Mouse (Mus musculus) embryonic facial prominence, embryonic 15.5 days (tissue): ENCODE measurements around the gene Ric1. TPM values are rescaled to one million over a fixed set of nuclear protein-coding genes. Genes with fewer than 3 reads are reported as not detected.

ENCODE experiments used
- ATAC-seq: fragments of 200-750 bp; cut with Nextera tagmentation; 2 replicates; pipeline ENCODE4 v1.8.0; 2017; ENCODE audit warnings: low read depth, moderate TSS enrichment; ENCODE audit not compliant: insufficient number of reproducible peaks, low FRiP score, low TSS enrichment
- H3K27ac ChIP-seq: fragments of 300-500 bp; sonication (generic); replicated peaks from 2 replicates; pipeline ENCODE4 v1.5.1; 2015; ENCODE audit warnings: mild to moderate bottlenecking, inconsistent platforms
- H3K27me3 ChIP-seq: fragments of 300-500 bp; sonication (generic); 2 replicates; pipeline ENCODE4 v1.6.1; 2015; ENCODE audit warnings: inconsistent platforms
- H3K36me3 ChIP-seq: fragments of 300-500 bp; sonication (generic); 2 replicates; pipeline ENCODE4 v1.6.1; 2015; ENCODE audit warnings: mild to moderate bottlenecking, inconsistent platforms
- H3K4me1 ChIP-seq: fragments of 300-500 bp; sonication (generic); 2 replicates; pipeline ENCODE4 v1.6.1; 2015; ENCODE audit warnings: inconsistent platforms
- H3K4me2 ChIP-seq: fragments of 300-500 bp; sonication (generic); replicated peaks from 2 replicates; pipeline ENCODE4 v1.6.1; 2015; ENCODE audit warnings: mild to moderate bottlenecking, inconsistent platforms
- H3K4me3 ChIP-seq: fragments of 300-500 bp; sonication (generic); replicated peaks from 2 replicates; pipeline ENCODE4 v1.5.1; 2015; ENCODE audit warnings: mild to moderate bottlenecking, inconsistent platforms
- H3K9ac ChIP-seq: fragments of 300-500 bp; sonication (generic); 2 replicates; pipeline ENCODE4 v1.6.1; 2015; ENCODE audit warnings: inconsistent platforms
- H3K9me3 ChIP-seq: fragments of 300-500 bp; sonication (generic); replicated peaks from 2 replicates; pipeline ENCODE4 v1.6.1; 2016; ENCODE audit warnings: inconsistent platforms
- WGBS: fragments of 180-500 bp; shearing (Covaris S2); methylation state at CpG from one replicate; pipeline ENCODE4 v1.1.7; 2015; 5-methylcytosine and 5-hydroxymethylcytosine counted together
- polyA plus RNA-seq: library from polyadenylated mRNA; unstranded; fragments of >200 nt; fragmentation: Nextera tagmentation; extraction: Ambion mirVana; gene quantifications from 2 replicates; pipeline ENCODE4 v1.2.1, GENCODE M21; 2015

Ric1 gene
- polyA plus RNA-seq, 1 experiment from 2014 or later, result 20.3 TPM

- no peak overlapping the region for H3K4me3 ChIP-seq
- no peak overlapping the region for H3K9ac ChIP-seq
- ATAC-seq, result no peak
- 77% methylated on average over 7 of the region's 7 CpGs for WGBS
- H3K4me2 ChIP-seq, result no peak overlapping the region
- no peaks in the 10 kb centered on the region for H3K36me3 ChIP-seq
- no peaks in the 10 kb centered on the region for H3K9me3 ChIP-seq
- peaks cover 6% of the 10 kb centered on the region; the same call in 1 of the 2 replicates for H3K4me1 ChIP-seq
- no peaks in the 10 kb centered on the region for H3K27me3 ChIP-seq
- no peak overlapping the region for H3K27ac ChIP-seq
These were observed 24.2 kb upstream of the Ric1 start for GRCm38 (mm10) chr19:29497874-29498273.

- ATAC-seq, result no peak
- Histone ChIP-seq H3K27me3 (no peaks in the 10 kb centered on the region), H3K4me2 (no peak overlapping the region), H3K4me3 (no peak overlapping the region), H3K36me3 (no peaks in the 10 kb centered on the region), H3K9me3 (no peaks in the 10 kb centered on the region), H3K4me1 (peaks cover 6% of the 10 kb centered on the region; the same call in 1 of the 2 replicates), H3K9ac (no peak overlapping the region), H3K27ac (no peak overlapping the region)
- 69% methylated on average over 6 of the region's 6 CpGs for WGBS
These were observed 23.1 kb upstream of the Ric1 start for GRCm38 (mm10) chr19:29498842-29499456.

- Histone ChIP-seq H3K9me3 (no peaks in the 10 kb centered on the region), H3K4me1 (peaks cover 8% of the 10 kb centered on the region; the same call in 1 of the 2 replicates), H3K4me2 (no peak overlapping the region), H3K27ac (no peak overlapping the region), H3K27me3 (no peaks in the 10 kb centered on the region), H3K36me3 (no peaks in the 10 kb centered on the region), H3K9ac (no peak overlapping the region), H3K4me3 (no peak overlapping the region)
- 81% methylated on average over 1 of the region's 1 CpGs for WGBS
- ATAC-seq, result no peak
These were observed 21.7 kb upstream of the Ric1 start for GRCm38 (mm10) chr19:29500333-29500732.

GRCm38 (mm10) chr19:29501106-29501505 lies 21.0 kb upstream of the Ric1 start:
- no peaks in the 10 kb centered on the region for H3K9me3 ChIP-seq
- peak overlapping the region; percentile 28; the same call in 1 of the 2 replicates for H3K27ac ChIP-seq
- peak; percentile 37; the same call in 1 of the 2 replicates for ATAC-seq
- peak overlapping the region; percentile 27 for H3K4me3 ChIP-seq
- H3K4me2 ChIP-seq, result peak overlapping the region; percentile 46
- 40% methylated on average over 11 of the region's 11 CpGs for WGBS
- peaks cover 9% of the 10 kb centered on the region; the same call in 1 of the 2 replicates for H3K4me1 ChIP-seq
- H3K36me3 ChIP-seq, result no peaks in the 10 kb centered on the region
- no peaks in the 10 kb centered on the region for H3K27me3 ChIP-seq
- no peak overlapping the region for H3K9ac ChIP-seq

GRCm38 (mm10) chr19:29501507-29501906 lies 20.6 kb upstream of the Ric1 start:
- no peaks in the 10 kb centered on the region for H3K27me3 ChIP-seq
- no peaks in the 10 kb centered on the region for H3K9me3 ChIP-seq
- no peaks in the 10 kb centered on the region for H3K36me3 ChIP-seq
- no peak overlapping the region for H3K9ac ChIP-seq
- H3K27ac ChIP-seq, result no peak overlapping the region
- H3K4me2 ChIP-seq, result peak overlapping the region; percentile 46
- 9% methylated on average over 6 of the region's 6 CpGs for WGBS
- H3K4me1 ChIP-seq, result peaks cover 8% of the 10 kb centered on the region; the same call in 1 of the 2 replicates
- peak overlapping the region; percentile 27; the same call in 1 of the 2 replicates for H3K4me3 ChIP-seq
- ATAC-seq, result no peak

GRCm38 (mm10) chr19:29504131-29504530 lies 18.0 kb upstream of the Ric1 start:
- ATAC-seq, result no peak
- Histone ChIP-seq H3K4me2 (no peak overlapping the region), H3K4me1 (peaks cover 8% of the 10 kb centered on the region; the same call in 1 of the 2 replicates), H3K27ac (no peak overlapping the region), H3K9me3 (no peaks in the 10 kb centered on the region), H3K27me3 (no peaks in the 10 kb centered on the region), H3K4me3 (no peak overlapping the region), H3K36me3 (no peaks in the 10 kb centered on the region), H3K9ac (no peak overlapping the region)
- WGBS, result 88% methylated on average over 2 of the region's 2 CpGs

GRCm38 (mm10) chr19:29505617-29506016 lies 16.5 kb upstream of the Ric1 start:
- Histone ChIP-seq H3K9ac (no peak overlapping the region), H3K4me1 (peaks cover 8% of the 10 kb centered on the region; the same call in 1 of the 2 replicates), H3K9me3 (no peaks in the 10 kb centered on the region), H3K4me3 (no peak overlapping the region), H3K4me2 (peak overlapping the region; percentile 6; the same call in 1 of the 2 replicates), H3K27ac (peak overlapping the region; percentile 58), H3K36me3 (no peaks in the 10 kb centered on the region), H3K27me3 (no peaks in the 10 kb centered on the region)
- no peak for ATAC-seq
- WGBS, result 66% methylated on average over 7 of the region's 7 CpGs

- WGBS, result 60% methylated on average over 7 of the region's 7 CpGs
- H3K27ac ChIP-seq, result no peak overlapping the region
- peaks cover 5% of the 10 kb centered on the region; the same call in 1 of the 2 replicates for H3K4me1 ChIP-seq
- no peaks in the 10 kb centered on the region for H3K36me3 ChIP-seq
- H3K27me3 ChIP-seq, result no peaks in the 10 kb centered on the region
- no peaks in the 10 kb centered on the region for H3K9me3 ChIP-seq
- H3K4me3 ChIP-seq, result no peak overlapping the region
- no peak overlapping the region for H3K4me2 ChIP-seq
- H3K9ac ChIP-seq, result no peak overlapping the region
- ATAC-seq, result no peak
These were observed 13.9 kb upstream of the Ric1 start for GRCm38 (mm10) chr19:29508208-29508607.

- Histone ChIP-seq H3K4me3 (no peak overlapping the region), H3K27me3 (no peaks in the 10 kb centered on the region), H3K9me3 (0 out of 2 replicates have a peak, but pooled peaks cover 5% of the 10 kb centered on the region), H3K27ac (no peak overlapping the region), H3K4me1 (peaks cover 5% of the 10 kb centered on the region; the same call in 1 of the 2 replicates), H3K4me2 (no peak overlapping the region), H3K9ac (no peak overlapping the region), H3K36me3 (no peaks in the 10 kb centered on the region)
- WGBS, result 88% methylated on average over 7 of the region's 7 CpGs
- no peak for ATAC-seq
These were observed 12.2 kb upstream of the Ric1 start for GRCm38 (mm10) chr19:29509857-29510256.

- Histone ChIP-seq H3K9me3 (0 out of 2 replicates have a peak, but pooled peaks cover 5% of the 10 kb centered on the region), H3K27ac (no peak overlapping the region), H3K4me2 (no peak overlapping the region), H3K36me3 (peaks cover 9% of the 10 kb centered on the region), H3K4me1 (no peaks in the 10 kb centered on the region), H3K27me3 (no peaks in the 10 kb centered on the region), H3K9ac (no peak overlapping the region), H3K4me3 (no peak overlapping the region)
- WGBS, result 71% methylated on average over 2 of the region's 2 CpGs
- no peak for ATAC-seq
These were observed 10.3 kb upstream of the Ric1 start for GRCm38 (mm10) chr19:29511826-29512225.

- no peaks in the 10 kb centered on the region for H3K4me1 ChIP-seq
- H3K27ac ChIP-seq, result no peak overlapping the region
- H3K27me3 ChIP-seq, result no peaks in the 10 kb centered on the region
- 0 out of 2 replicates have a peak, but pooled peaks cover 5% of the 10 kb centered on the region for H3K9me3 ChIP-seq
- H3K4me2 ChIP-seq, result no peak overlapping the region
- no peak overlapping the region for H3K9ac ChIP-seq
- 39% methylated on average over 2 of the region's 2 CpGs for WGBS
- ATAC-seq, result no peak
- peaks cover 9% of the 10 kb centered on the region for H3K36me3 ChIP-seq
- H3K4me3 ChIP-seq, result no peak overlapping the region
These were observed 8.8 kb upstream of the Ric1 start for GRCm38 (mm10) chr19:29513111-29513766.
